19 mouse cellular contexts compared by ENCODE assay signal in the genomic region with DNA sequence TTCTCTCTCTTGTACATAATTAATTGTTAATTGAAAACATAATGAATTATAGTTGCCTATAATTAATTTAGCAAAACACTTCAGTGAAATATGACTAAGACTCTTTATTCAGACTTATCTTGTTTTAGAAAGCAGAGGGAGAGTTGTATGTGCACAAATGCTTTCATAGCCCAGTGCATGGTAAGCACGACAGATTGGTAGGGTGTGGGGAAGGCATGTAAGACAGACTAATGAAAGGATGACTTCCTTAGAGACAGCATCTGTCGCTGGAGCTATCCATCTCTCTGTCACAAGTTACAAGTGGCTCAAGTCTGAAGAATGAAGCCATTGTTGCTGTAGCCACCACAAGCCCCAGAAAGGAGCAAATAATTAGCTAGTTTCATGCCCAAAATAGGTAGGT.
"Had no signal": no experiment of that assay in that cellular context is flagged by ENCODE, and none has a peak within 500 bp of the region (broad histone marks: within the 10 kb centered on the region; RNA-seq: fewer than 3 reads in every experiment).

No protein-coding gene starts in this region.

- H3K4me1 ChIP-seq: limb, embryonic 12.5 days; limb, embryonic 15.5 days; midbrain, embryonic 10.5 days; midbrain, embryonic 13.5 days; stomach, embryonic 15.5 days had no signal

- DNase-seq: kidney, adult 2 months; kidney, postnatal 25 days; left cerebral cortex, postnatal 4 days; liver, postnatal 0 days; lung, embryonic 14.5 days; right cerebral cortex, postnatal 14 days; spleen, adult 18-20 months; thymus, postnatal 25 days had no signal

- H3K9me3 ChIP-seq: limb, embryonic 12.5 days; limb, embryonic 15.5 days; midbrain, embryonic 10.5 days; midbrain, embryonic 13.5 days; stomach, embryonic 15.5 days had no signal

- ATAC-seq: intestine, postnatal 0 days; liver, postnatal 0 days; lung, postnatal 0 days; midbrain, embryonic 13.5 days had no signal

- H3K27me3 ChIP-seq: limb, embryonic 12.5 days; limb, embryonic 15.5 days; midbrain, embryonic 13.5 days; stomach, embryonic 15.5 days had no signal

- H3K4me2 ChIP-seq: limb, embryonic 12.5 days; limb, embryonic 15.5 days; liver, embryonic 11.5 days; lung, embryonic 14.5 days; midbrain, embryonic 13.5 days; stomach, embryonic 15.5 days had no signal

- H3K9ac ChIP-seq: limb, embryonic 12.5 days; limb, embryonic 15.5 days; liver, embryonic 14.5 days; liver, postnatal 0 days; lung, embryonic 14.5 days; midbrain, embryonic 13.5 days; stomach, embryonic 15.5 days had no signal

- H3K4me3 ChIP-seq: limb, embryonic 12.5 days; limb, embryonic 15.5 days; midbrain, embryonic 10.5 days; midbrain, embryonic 13.5 days; stomach, embryonic 15.5 days had no signal

- H3K36me3 ChIP-seq: limb, embryonic 12.5 days; limb, embryonic 15.5 days; midbrain, embryonic 10.5 days; midbrain, embryonic 13.5 days; stomach, embryonic 15.5 days had no signal

- H3K27ac ChIP-seq: kidney, postnatal 0 days; limb, embryonic 12.5 days; limb, embryonic 15.5 days; liver, embryonic 14.5 days; macrophage; midbrain, embryonic 10.5 days; midbrain, embryonic 13.5 days; stomach, embryonic 15.5 days had no signal
